Mouse (Mus musculus): ENCODE measurements around the gene Vmn1r55. TPM values are rescaled to one million over a fixed set of nuclear protein-coding genes. Genes with fewer than 3 reads are reported as not detected.
"Not testable (repeated sequence)": the region's sequence is repeated elsewhere in the genome, so short reads cannot be mapped to it uniquely, and the experiment has no call there.

Vmn1r55 gene
- total RNA-seq, 1 experiment from 2014 or later: not detected

GRCm38 (mm10) chr7:5083325-5084105 lies 66.0 kb downstream of the Vmn1r55 start:
- peak; percentile 27 for ATAC-seq (replicated peaks; ENCODE audit: low read depth, poor library complexity, severe bottlenecking)

GRCm38 (mm10) chr7:5081939-5082338 lies 67.5 kb downstream of the Vmn1r55 start:
- no peak for ATAC-seq (replicated peaks; ENCODE audit: low read depth, poor library complexity, severe bottlenecking)

DNA sequence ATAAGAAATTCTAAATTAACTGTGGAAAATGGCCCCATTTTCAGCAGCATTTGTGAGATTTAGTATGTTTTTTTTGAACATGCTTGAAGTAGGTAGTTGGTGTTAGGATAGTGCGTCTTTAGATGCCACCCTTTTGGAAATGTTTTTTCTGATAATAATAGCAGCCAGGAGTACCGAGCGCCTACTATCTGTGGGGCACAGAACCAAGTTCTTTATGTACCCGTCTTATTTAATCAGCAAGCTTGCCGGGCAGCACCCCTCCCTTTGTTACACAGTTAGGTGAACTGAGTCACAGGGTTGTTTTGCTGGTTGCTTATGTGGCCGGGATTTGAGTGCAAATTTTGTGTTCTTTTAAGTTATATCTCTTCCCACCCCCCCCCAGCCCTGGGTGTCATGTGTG lies 68.2 kb downstream of the Vmn1r55 start:
- ATAC-seq (replicated peaks; ENCODE audit: low read depth, poor library complexity, severe bottlenecking): no peak

GRCm38 (mm10) chr7:5080815-5081214 lies 68.7 kb downstream of the Vmn1r55 start:
- ATAC-seq (replicated peaks; ENCODE audit: low read depth, poor library complexity, severe bottlenecking): no peak

DNA sequence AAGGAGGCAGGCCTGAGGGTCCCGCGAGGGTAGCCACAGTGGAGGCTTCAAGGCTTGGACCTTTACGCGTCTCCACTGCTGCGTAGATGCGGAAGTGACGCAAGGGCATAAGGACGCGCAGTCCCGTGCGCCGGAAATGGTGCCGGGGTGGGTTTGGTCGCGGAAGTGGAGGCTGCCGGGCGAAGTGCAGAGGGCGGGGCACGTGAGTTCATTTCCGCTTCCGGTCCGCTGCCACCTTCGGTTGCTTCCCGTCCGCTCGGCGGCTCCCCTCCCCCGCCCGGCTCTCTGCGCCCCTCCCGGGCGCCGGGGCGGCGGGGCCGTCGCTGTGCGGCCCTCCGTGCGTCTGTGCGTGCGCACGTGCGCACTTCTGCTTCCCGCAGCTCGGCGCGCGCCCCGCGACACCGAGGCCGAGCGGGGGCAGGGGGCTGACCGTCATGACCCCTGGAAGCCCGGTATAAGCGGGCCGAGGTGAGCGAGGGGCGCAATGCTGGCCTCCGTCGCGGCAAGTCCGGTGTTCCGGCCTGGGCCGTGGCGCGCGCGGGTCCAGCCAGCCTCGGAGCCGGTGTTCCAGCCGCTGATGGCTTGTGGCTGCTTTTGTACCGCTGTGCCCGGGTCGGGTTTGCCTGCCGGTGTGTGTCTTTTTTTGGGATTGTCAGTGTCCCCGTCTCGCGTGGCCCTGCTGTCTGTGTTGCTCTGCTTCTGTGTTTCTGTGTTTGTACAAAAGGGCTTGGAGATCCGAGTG lies 69.3 kb downstream of the Vmn1r55 start, which contains the start of gene Epn1:
Gene Epn1 (plus strand): TSS at position 226 of the 742 bp plus-strand sequence.
- peak; percentile 94 for ATAC-seq (replicated peaks; ENCODE audit: low read depth, poor library complexity, severe bottlenecking)

DNA sequence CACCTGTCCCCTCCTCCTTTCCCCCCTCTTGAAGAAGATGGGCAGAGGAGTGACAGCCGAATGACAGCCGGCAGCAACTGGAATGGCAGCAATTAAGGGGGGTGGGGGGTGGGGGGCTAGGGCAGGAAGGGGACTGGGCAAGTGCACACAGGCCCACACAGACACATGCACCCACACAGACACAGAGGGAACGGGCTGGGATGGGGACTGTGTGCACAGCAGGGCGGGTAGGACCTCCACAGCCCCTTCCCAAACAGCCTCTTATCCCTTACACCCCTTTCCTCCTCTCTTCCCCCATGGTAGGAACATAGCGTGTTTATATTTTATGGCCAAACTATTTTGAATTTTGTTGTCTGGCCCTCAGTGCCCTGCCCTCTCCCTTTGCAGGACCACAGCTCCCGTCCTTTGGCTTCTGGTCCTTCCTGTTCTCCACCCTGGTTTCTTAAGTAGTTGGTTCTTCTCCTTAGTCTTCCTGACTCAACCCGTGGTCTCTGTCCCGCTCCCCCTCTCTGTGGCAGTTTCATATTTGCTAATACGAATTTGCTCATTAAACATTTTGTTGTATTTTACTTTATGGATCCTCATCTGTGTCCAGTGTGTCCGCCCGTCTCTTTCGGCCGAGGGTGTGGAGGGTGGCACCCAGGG lies 70.0 kb downstream of the Vmn1r55 start:
- ATAC-seq (replicated peaks; ENCODE audit: low read depth, poor library complexity, severe bottlenecking): not testable (repeated sequence)

Other genes with a start within 250 kb of the Vmn1r55 start
- gene Gm36210, start 243.2 kb downstream of the Vmn1r55 start, total RNA-seq (2017): not detected in 2 replicates
- 2.4 and 3.2 TPM in 2 replicates for gene Zfp628, start 234.5 kb downstream of the Vmn1r55 start, total RNA-seq (2017)
- 0.32 TPM in 1 of 2 replicates, not detected in the other for gene Nat14, start 227.6 kb downstream of the Vmn1r55 start, total RNA-seq (2017)
- not detected in 2 replicates for gene Ssc5d, start 223.9 kb downstream of the Vmn1r55 start, total RNA-seq (2017)
- gene Sbk2, start 185.3 kb downstream of the Vmn1r55 start, total RNA-seq (2017): not detected in 2 replicates
- 0.19 TPM in 1 of 2 replicates, not detected in the other for gene Sbk3, start 178.5 kb downstream of the Vmn1r55 start, total RNA-seq (2017)
- gene Zfp579, start 153.5 kb downstream of the Vmn1r55 start, total RNA-seq (2017): 4.1 and 8.3 TPM in 2 replicates
- 2.2 and 7.4 TPM in 2 replicates for gene Zfp524, start 135.3 kb downstream of the Vmn1r55 start, total RNA-seq (2017)
- gene Fiz1, start 135.0 kb downstream of the Vmn1r55 start, total RNA-seq (2017): 20.0 and 21.1 TPM in 2 replicates
- not detected in 2 replicates for gene Gm44973, start 134.2 kb downstream of the Vmn1r55 start, total RNA-seq (2017)
- gene Zfp865, start 129.3 kb downstream of the Vmn1r55 start, total RNA-seq (2017): 9.5 and 14.3 TPM in 2 replicates
- 0.14 and 1.1 TPM in 2 replicates for gene Ccdc106, start 129.1 kb downstream of the Vmn1r55 start, total RNA-seq (2017)
- 2.5 TPM in 1 of 2 replicates, not detected in the other for gene 4632433K11Rik, start 115.6 kb downstream of the Vmn1r55 start, total RNA-seq (2017)
- gene Zfp784, start 111.2 kb downstream of the Vmn1r55 start, total RNA-seq (2017): 2.7 and 2.9 TPM in 2 replicates
- 1.8 and 3.6 TPM in 2 replicates for gene Zfp580, start 98.1 kb downstream of the Vmn1r55 start, total RNA-seq (2017)
- gene U2af2, start 87.5 kb downstream of the Vmn1r55 start, total RNA-seq (2017): 220 and 260 TPM in 2 replicates
- gene Epn1, start 69.4 kb downstream of the Vmn1r55 start, total RNA-seq (2017): 42.9 and 53.0 TPM in 2 replicates
- gene Rfpl4, start 32.7 kb downstream of the Vmn1r55 start, total RNA-seq (2017): not detected in 2 replicates
- not detected in 2 replicates for gene Rasl2-9, start 23.7 kb downstream of the Vmn1r55 start, total RNA-seq (2017)
- not detected in 2 replicates for gene Vmn1r56, start 47.1 kb upstream of the Vmn1r55 start, total RNA-seq (2017)
- not detected in 2 replicates for gene Vmn1r57, start 68.8 kb upstream of the Vmn1r55 start, total RNA-seq (2017)
- gene Gm5065, start 200.9 kb upstream of the Vmn1r55 start, total RNA-seq (2017): not detected in 2 replicates
- gene Nlrp2, start 201.4 kb upstream of the Vmn1r55 start, total RNA-seq (2017): not detected in 2 replicates

Measured in common myeloid progenitor, adult 5-6 weeks (primary cell).